Mouse (Mus musculus) hindbrain, embryonic 16.5 days (tissue): Measurements from ENCODE around the gene Myl12a. TPM values are rescaled to one million over a fixed set of nuclear protein-coding genes. Genes with fewer than 3 reads are reported as not detected.

Experiments
- ATAC-seq: fragments of 200-750 bp; cut with Nextera tagmentation; 2 replicates; pipeline ENCODE4 v1.8.0; 2017; ENCODE audit warnings: moderate TSS enrichment, moderate library complexity
- H3K27ac ChIP-seq: fragments of 300-500 bp; sonication (generic); 2 replicates; pipeline ENCODE4 v1.5.1; 2014; ENCODE audit warnings: low read depth, mild to moderate bottlenecking, control low read depth, low read length, moderate library complexity
- H3K27me3 ChIP-seq: fragments of 300-500 bp; sonication (generic); replicated peaks from 2 replicates; pipeline ENCODE4 v1.6.1; 2014; ENCODE audit warnings: low read length; ENCODE audit not compliant: control insufficient read depth, insufficient read depth
- H3K36me3 ChIP-seq: fragments of 300-500 bp; sonication (generic); 2 replicates; pipeline ENCODE4 v1.6.1; 2014; ENCODE audit warnings: mild to moderate bottlenecking, low read length, moderate library complexity, mixed read lengths; ENCODE audit not compliant: control insufficient read depth, insufficient read depth
- H3K4me1 ChIP-seq: fragments of 300-500 bp; sonication (generic); 2 replicates; pipeline ENCODE4 v1.6.1; 2014; ENCODE audit warnings: low read depth, low read length; ENCODE audit not compliant: control insufficient read depth, insufficient read depth
- H3K4me2 ChIP-seq: fragments of 300-500 bp; sonication (generic); 2 replicates; pipeline ENCODE4 v1.6.1; 2014; ENCODE audit warnings: mild to moderate bottlenecking, low read length, control low read depth, moderate library complexity
- H3K4me3 ChIP-seq: fragments of 300-500 bp; sonication (generic); 2 replicates; pipeline ENCODE4 v1.5.1; 2014; ENCODE audit warnings: mild to moderate bottlenecking, low read length, control low read depth, moderate library complexity
- H3K9ac ChIP-seq: fragments of 300-500 bp; sonication (generic); 2 replicates; pipeline ENCODE4 v1.6.1; 2014; ENCODE audit warnings: low read depth, mild to moderate bottlenecking, control low read depth, low read length, moderate library complexity
- H3K9me3 ChIP-seq: fragments of 300-500 bp; sonication (generic); 2 replicates; pipeline ENCODE4 v1.6.1; 2014; ENCODE audit warnings: mild to moderate bottlenecking, low read length, moderate library complexity; ENCODE audit not compliant: control insufficient read depth
- whole genome bisulfite sequencing: fragments of 180-500 bp; shearing (Covaris S2); extraction: QIAGEN DNeasy Blood & Tissue Kit; methylation state at CpG from one replicate; pipeline ENCODE4 v1.1.7; 2014; 5-methylcytosine and 5-hydroxymethylcytosine counted together
- polyA plus RNA-seq: library from polyadenylated mRNA; unstranded; fragments of >200 nt; fragmentation: Nextera tagmentation; extraction: Ambion mirVana; gene quantifications from 2 replicates; pipeline ENCODE4 v1.2.1, GENCODE M21; 2015

Myl12a gene
- polyA plus RNA-seq, 1 experiment from 2014 or later = 106 TPM

- H3K4me1 ChIP-seq = peaks cover 7% of the 10 kb centered on the region
- no peak overlapping the region for H3K4me3 ChIP-seq
- 98% methylated on average over 6 of the region's 6 CpGs for WGBS
- no peak overlapping the region for H3K9ac ChIP-seq
- ATAC-seq = no peak
- no peak overlapping the region for H3K4me2 ChIP-seq
- no peaks in the 10 kb centered on the region for H3K27me3 ChIP-seq
- H3K36me3 ChIP-seq = peaks cover 5% of the 10 kb centered on the region; the same call in 1 of the 2 replicates
- H3K27ac ChIP-seq = no peak overlapping the region
- H3K9me3 ChIP-seq = no peaks in the 10 kb centered on the region
Observed at GRCm38 (mm10) chr17:70995551-70995950, 7.1 kb downstream of the Myl12a start.

- no peak overlapping the region for H3K9ac ChIP-seq
- H3K4me3 ChIP-seq = no peak overlapping the region
- WGBS = 94% methylated on average over 6 of the region's 6 CpGs
- H3K9me3 ChIP-seq = no peaks in the 10 kb centered on the region
- H3K4me1 ChIP-seq = peaks cover 5% of the 10 kb centered on the region
- H3K27ac ChIP-seq = no peak overlapping the region
- peaks cover 5% of the 10 kb centered on the region; the same call in 1 of the 2 replicates for H3K36me3 ChIP-seq
- ATAC-seq = no peak
- no peaks in the 10 kb centered on the region for H3K27me3 ChIP-seq
- H3K4me2 ChIP-seq = no peak overlapping the region
Observed at GRCm38 (mm10) chr17:70994671-70995070, 8.0 kb downstream of the Myl12a start.

GRCm38 (mm10) chr17:70993385-70993807, 9.3 kb downstream of the Myl12a start:
- 48% methylated on average over 3 of the region's 3 CpGs for WGBS
- Histone ChIP-seq H3K36me3 (peaks cover 5% of the 10 kb centered on the region; the same call in 1 of the 2 replicates), H3K4me3 (no peak overlapping the region), H3K4me1 (peaks cover 16% of the 10 kb centered on the region), H3K4me2 (no peak overlapping the region), H3K27ac (no peak overlapping the region), H3K27me3 (no peaks in the 10 kb centered on the region), H3K9me3 (no peaks in the 10 kb centered on the region), H3K9ac (no peak overlapping the region)
- ATAC-seq = no peak

- Histone ChIP-seq H3K4me3 (no peak overlapping the region), H3K9me3 (no peaks in the 10 kb centered on the region), H3K4me1 (peaks cover 22% of the 10 kb centered on the region), H3K27ac (no peak overlapping the region), H3K4me2 (no peak overlapping the region), H3K27me3 (no peaks in the 10 kb centered on the region), H3K9ac (no peak overlapping the region), H3K36me3 (peaks cover 5% of the 10 kb centered on the region; the same call in 1 of the 2 replicates)
- ATAC-seq = no peak
- WGBS = 93% methylated on average over 9 of the region's 9 CpGs
Observed at GRCm38 (mm10) chr17:70992662-70993061, 10.0 kb downstream of the Myl12a start.

GRCm38 (mm10) chr17:70991706-70992625, 10.7 kb downstream of the Myl12a start:
- H3K9ac ChIP-seq = no peak overlapping the region
- 88% methylated on average over 16 of the region's 16 CpGs for WGBS
- H3K36me3 ChIP-seq = peaks cover 5% of the 10 kb centered on the region; the same call in 1 of the 2 replicates
- no peaks in the 10 kb centered on the region for H3K9me3 ChIP-seq
- H3K4me3 ChIP-seq = no peak overlapping the region
- H3K27me3 ChIP-seq = no peaks in the 10 kb centered on the region
- no peak for ATAC-seq
- H3K4me2 ChIP-seq = no peak overlapping the region
- peaks cover 22% of the 10 kb centered on the region for H3K4me1 ChIP-seq
- H3K27ac ChIP-seq = no peak overlapping the region

- ATAC-seq = peak; percentile 95
- Histone ChIP-seq H3K4me3 (peak overlapping the region; percentile 93), H3K27ac (peak overlapping the region; percentile 97), H3K9ac (peak overlapping the region; percentile 93), H3K4me1 (peaks cover 22% of the 10 kb centered on the region), H3K9me3 (no peaks in the 10 kb centered on the region), H3K4me2 (peak overlapping the region; percentile 73), H3K27me3 (no peaks in the 10 kb centered on the region), H3K36me3 (peaks cover 5% of the 10 kb centered on the region; the same call in 1 of the 2 replicates)
- WGBS = under 1% methylated on average over 65 of the region's 70 CpGs
Observed at GRCm38 (mm10) chr17:70990403-70991303, 12.0 kb downstream of the Myl12a start.

GRCm38 (mm10) chr17:70989991-70990390, 12.7 kb downstream of the Myl12a start:
- H3K4me3 ChIP-seq = peak overlapping the region; percentile 93
- WGBS = 1% methylated on average over 23 of the region's 24 CpGs
- ATAC-seq = peak; percentile 84
- H3K4me2 ChIP-seq = peak overlapping the region; percentile 73
- peaks cover 3% of the 10 kb centered on the region; the same call in 1 of the 2 replicates for H3K36me3 ChIP-seq
- no peaks in the 10 kb centered on the region for H3K27me3 ChIP-seq
- peak overlapping the region; percentile 93 for H3K9ac ChIP-seq
- H3K9me3 ChIP-seq = no peaks in the 10 kb centered on the region
- peak overlapping the region; percentile 97 for H3K27ac ChIP-seq
- H3K4me1 ChIP-seq = peaks cover 22% of the 10 kb centered on the region

GRCm38 (mm10) chr17:70989430-70989829, 13.2 kb downstream of the Myl12a start:
- no peak for ATAC-seq
- 48% methylated on average over 8 of the region's 8 CpGs for WGBS

More at GRCm38 (mm10) chr17:70989430-70989829, 13.2 kb downstream of the Myl12a start:
- no peaks in the 10 kb centered on the region for H3K27me3 ChIP-seq
- no peak overlapping the region; the same call in 1 of the 2 replicates for H3K27ac ChIP-seq
- H3K36me3 ChIP-seq = peaks cover 3% of the 10 kb centered on the region; the same call in 1 of the 2 replicates
- H3K9me3 ChIP-seq = no peaks in the 10 kb centered on the region
- peak overlapping the region; percentile 73 for H3K4me2 ChIP-seq
- peak overlapping the region; percentile 93 for H3K4me3 ChIP-seq
- H3K4me1 ChIP-seq = peaks cover 22% of the 10 kb centered on the region
- peak overlapping the region; percentile 93 for H3K9ac ChIP-seq
